Mouse (Mus musculus): ENCODE results near the gene Slc25a16. TPM values are rescaled to one million over a fixed set of nuclear protein-coding genes. Genes with fewer than 3 reads are reported as not detected.
A peak's percentile ranks its signal among the peaks of the same experiment; 100 is the strongest.

The Slc25a16 gene
- polyA plus RNA-seq, 1 experiment: 8.5 TPM

- Histone ChIP-seq H3K4me1 (ENCODE audit: control insufficient read depth, insufficient read depth, insufficient read length) (no peaks in the 10 kb centered on the region), H3K27me3 (ENCODE audit: control insufficient read depth, insufficient read depth, low read length) (no peaks in the 10 kb centered on the region), H3K27ac (ENCODE audit: insufficient read depth, low read length) (no peak overlapping the region), H3K4me3 (ENCODE audit: extremely low read depth, insufficient read depth, insufficient read length) (no peak overlapping the region), H3K36me3 (ENCODE audit: control insufficient read depth, insufficient read depth, low read length) (no peaks in the 10 kb centered on the region)
- DNase-seq (ENCODE audit: low read depth in 1 of 2, low spot score in 2 of 2): no peak
- 96% methylated on average over 11 of the region's 11 CpGs for WGBS
- TF ChIP-seq CTCF (IDR thresholded peaks at IDR 0.05; ENCODE audit: extremely low read depth, insufficient read depth, insufficient read length, insufficient replicate concordance): no peak
- TF ChIP-seq POLR2A (IDR thresholded peaks at IDR 0.05; ENCODE audit: low read depth, low read length): no peak
These were observed 45.4 kb downstream of the Slc25a16 start for GRCm38 (mm10) chr10:62965796-62966195.

DNA sequence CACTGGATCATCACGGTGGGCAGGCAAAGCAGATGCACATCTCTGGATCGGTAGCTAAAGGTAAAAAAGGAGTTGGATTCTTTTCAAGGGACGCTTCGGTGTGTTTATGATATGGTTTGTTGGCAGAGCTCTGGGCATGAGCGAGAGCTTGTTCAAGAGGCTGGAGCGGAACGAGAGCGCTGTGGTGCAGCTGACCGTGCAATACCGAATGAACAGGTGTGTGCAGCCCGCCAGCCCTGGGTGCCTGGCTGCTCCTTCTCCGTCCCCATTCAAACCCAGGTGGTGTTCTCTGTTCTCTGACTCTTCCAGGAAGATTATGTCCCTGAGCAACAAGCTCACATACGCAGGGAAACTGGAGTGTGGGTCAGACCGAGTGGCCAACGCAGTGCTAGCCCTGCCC, 45.9 kb downstream of the Slc25a16 start:
- Histone ChIP-seq H3K27ac (ENCODE audit: insufficient read depth, low read length) (no peak overlapping the region), H3K36me3 (ENCODE audit: control insufficient read depth, insufficient read depth, low read length) (no peaks in the 10 kb centered on the region)
- WGBS: 82% methylated on average over 15 of the region's 15 CpGs

GRCm38 (mm10) chr10:62971821-62972220, 51.4 kb downstream of the Slc25a16 start:
- WGBS: 45% methylated on average over 16 of the region's 16 CpGs

More for the DNA sequence above, 45.9 kb downstream of the Slc25a16 start:
- no peak overlapping the region for H3K4me3 ChIP-seq (ENCODE audit: extremely low read depth, insufficient read depth, insufficient read length)
- H3K4me1 ChIP-seq (ENCODE audit: control insufficient read depth, insufficient read depth, insufficient read length): 0 out of 2 replicates have a peak, but pooled peaks cover under 1% of the 10 kb centered on the region
- TF ChIP-seq POLR2A (IDR thresholded peaks at IDR 0.05; ENCODE audit: low read depth, low read length) (no peak), CTCF (IDR thresholded peaks at IDR 0.05; ENCODE audit: extremely low read depth, insufficient read depth, insufficient read length, insufficient replicate concordance) (no peak)
- no peak for DNase-seq (ENCODE audit: low read depth in 1 of 2, low spot score in 2 of 2)
- no peaks in the 10 kb centered on the region for H3K27me3 ChIP-seq (ENCODE audit: control insufficient read depth, insufficient read depth, low read length)

DNA sequence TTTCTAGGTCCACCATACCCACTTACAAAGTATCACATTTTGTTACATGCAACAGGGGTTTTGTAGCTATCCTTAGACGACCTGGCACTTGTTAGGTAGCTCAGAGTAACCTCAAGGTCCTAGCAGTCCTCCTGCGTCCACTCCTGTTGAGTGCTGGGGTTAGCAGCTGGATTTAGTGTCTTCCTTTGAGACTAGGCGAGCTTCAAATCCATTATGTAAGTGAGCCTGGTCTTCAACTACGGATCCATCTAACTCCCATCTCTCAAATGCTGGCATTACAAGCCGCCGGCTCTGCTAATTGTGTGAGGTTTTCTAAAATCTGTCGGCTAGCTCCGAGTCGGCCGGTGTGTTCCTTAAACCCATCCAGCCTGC, 59.2 kb downstream of the Slc25a16 start:
- no peak overlapping the region for H3K27ac ChIP-seq (ENCODE audit: insufficient read depth, low read length)
- peak overlapping the region; percentile 97; the same call in 1 of the 2 replicates for H3K4me3 ChIP-seq (ENCODE audit: extremely low read depth, insufficient read depth, insufficient read length)
- H3K27me3 ChIP-seq (ENCODE audit: control insufficient read depth, insufficient read depth, low read length): no peaks in the 10 kb centered on the region
- 19% methylated on average over 10 of the region's 10 CpGs for WGBS
- DNase-seq (ENCODE audit: low read depth in 1 of 2, low spot score in 2 of 2): no peak
- no peak for TF ChIP-seq CTCF (IDR thresholded peaks at IDR 0.05; ENCODE audit: extremely low read depth, insufficient read depth, insufficient read length, insufficient replicate concordance)
- TF ChIP-seq POLR2A (IDR thresholded peaks at IDR 0.05; ENCODE audit: low read depth, low read length): no peak
- H3K36me3 ChIP-seq (ENCODE audit: control insufficient read depth, insufficient read depth, low read length): 0 out of 2 replicates have a peak, but pooled peaks cover 2% of the 10 kb centered on the region
- peaks cover 8% of the 10 kb centered on the region; the same call in 1 of the 2 replicates for H3K4me1 ChIP-seq (ENCODE audit: control insufficient read depth, insufficient read depth, insufficient read length)

More at GRCm38 (mm10) chr10:62971821-62972220, 51.4 kb downstream of the Slc25a16 start:
- Histone ChIP-seq H3K4me1 (ENCODE audit: control insufficient read depth, insufficient read depth, insufficient read length) (peaks cover 3% of the 10 kb centered on the region; the same call in 1 of the 2 replicates), H3K27me3 (ENCODE audit: control insufficient read depth, insufficient read depth, low read length) (no peaks in the 10 kb centered on the region), H3K27ac (ENCODE audit: insufficient read depth, low read length) (peak overlapping the region; percentile 43; the same call in 1 of the 2 replicates), H3K4me3 (ENCODE audit: extremely low read depth, insufficient read depth, insufficient read length) (no peak overlapping the region), H3K36me3 (ENCODE audit: control insufficient read depth, insufficient read depth, low read length) (no peaks in the 10 kb centered on the region)
- no peak for TF ChIP-seq POLR2A (IDR thresholded peaks at IDR 0.05; ENCODE audit: low read depth, low read length)
- peak; percentile 36; the same call in 1 of the 2 replicates for TF ChIP-seq CTCF (IDR thresholded peaks at IDR 0.05; ENCODE audit: extremely low read depth, insufficient read depth, insufficient read length, insufficient replicate concordance)
- peak; percentile 44 to 59 for DNase-seq (ENCODE audit: low read depth in 1 of 2, low spot score in 2 of 2)

DNA sequence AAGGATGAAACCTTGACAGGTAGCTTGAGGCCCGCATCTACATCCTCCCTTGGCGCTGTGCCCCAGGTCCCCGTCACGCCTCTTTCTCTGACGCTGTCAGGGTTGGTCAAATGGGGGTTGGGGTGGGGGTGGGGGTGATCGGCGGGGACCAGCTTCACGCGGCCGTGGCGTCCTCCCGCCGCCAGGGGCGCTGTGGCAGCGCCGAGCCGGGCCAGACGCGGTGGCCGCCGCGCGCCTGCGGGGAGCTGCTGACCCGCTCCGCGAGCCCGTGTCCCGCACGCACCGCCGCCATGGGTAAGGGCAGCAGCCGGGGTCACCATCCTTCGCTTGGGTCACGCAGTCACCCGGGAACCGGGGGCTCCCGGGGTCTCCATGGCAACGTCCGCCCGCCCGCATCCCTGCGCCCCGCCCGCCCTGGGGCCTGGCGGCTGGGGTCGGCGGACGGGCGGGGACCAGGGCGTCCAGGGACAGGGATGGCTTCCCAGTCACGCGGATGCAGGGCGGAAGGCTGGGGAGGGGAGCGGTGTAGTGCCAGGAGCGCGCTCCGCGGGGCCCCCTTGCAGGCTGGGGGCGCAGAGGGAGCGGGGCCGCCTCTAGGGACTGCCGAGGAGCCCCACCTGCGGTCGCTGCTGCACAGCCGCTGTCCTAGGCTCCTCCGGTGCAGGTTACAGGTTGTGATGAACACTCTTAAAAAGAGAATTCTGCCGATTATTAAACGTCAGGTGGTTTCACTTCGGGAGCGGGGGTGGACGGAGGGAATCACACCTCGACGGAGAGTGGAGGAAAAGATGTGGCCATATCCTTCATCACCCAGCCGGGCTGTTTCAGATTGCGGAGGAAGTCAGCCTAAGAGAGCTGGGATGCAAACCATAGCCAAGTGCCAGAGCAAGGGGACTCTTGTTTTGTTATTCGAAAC, 59.9 kb downstream of the Slc25a16 start, which contains the start of gene Rufy2:
TSS of gene Rufy2 (plus strand) at position 185 of the 916 bp plus-strand sequence.
- WGBS: under 1% methylated on average over 73 of the region's 77 CpGs

DNA sequence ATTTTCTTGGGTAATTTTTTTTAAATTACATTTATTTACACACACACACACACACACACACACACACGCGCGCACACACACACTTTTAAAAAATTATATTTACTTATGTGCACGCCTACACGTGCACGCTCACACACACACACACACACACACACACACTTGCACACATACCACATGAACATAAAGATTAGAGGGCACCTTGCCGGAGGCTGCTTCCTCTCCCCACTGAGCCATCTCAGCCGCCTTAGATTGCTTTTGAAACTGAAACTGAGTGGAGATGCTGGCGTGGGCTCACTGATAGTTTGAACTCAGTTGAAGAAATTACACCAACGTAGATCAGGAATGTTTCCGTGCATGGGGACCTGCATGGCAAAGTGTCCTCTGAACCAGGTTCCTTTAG, 63.6 kb downstream of the Slc25a16 start:
- Histone ChIP-seq H3K36me3 (ENCODE audit: control insufficient read depth, insufficient read depth, low read length) (0 out of 2 replicates have a peak, but pooled peaks cover 2% of the 10 kb centered on the region), H3K4me3 (ENCODE audit: extremely low read depth, insufficient read depth, insufficient read length) (peak overlapping the region; percentile 45), H3K4me1 (ENCODE audit: control insufficient read depth, insufficient read depth, insufficient read length) (peaks cover 8% of the 10 kb centered on the region; the same call in 1 of the 2 replicates), H3K27ac (ENCODE audit: insufficient read depth, low read length) (peak overlapping the region; percentile 76), H3K27me3 (ENCODE audit: control insufficient read depth, insufficient read depth, low read length) (no peaks in the 10 kb centered on the region)
- WGBS: 42% methylated on average over 11 of the region's 11 CpGs
- no peak for TF ChIP-seq CTCF (IDR thresholded peaks at IDR 0.05; ENCODE audit: extremely low read depth, insufficient read depth, insufficient read length, insufficient replicate concordance)
- TF ChIP-seq POLR2A (IDR thresholded peaks at IDR 0.05; ENCODE audit: low read depth, low read length): no peak
- DNase-seq (ENCODE audit: low read depth in 1 of 2, low spot score in 2 of 2): peak; percentile 30 to 31

More for the DNA sequence above, 59.9 kb downstream of the Slc25a16 start, which contains the start of gene Rufy2:
- H3K4me3 ChIP-seq (ENCODE audit: extremely low read depth, insufficient read depth, insufficient read length): peak within 1 kb of the TSS; percentile 97
- no peaks in the 10 kb centered on the region for H3K27me3 ChIP-seq (ENCODE audit: control insufficient read depth, insufficient read depth, low read length)
- peak; percentile 21; the same call in 1 of the 2 replicates for TF ChIP-seq POLR2A (IDR thresholded peaks at IDR 0.05; ENCODE audit: low read depth, low read length)
- peak; percentile 69 for TF ChIP-seq CTCF (IDR thresholded peaks at IDR 0.05; ENCODE audit: extremely low read depth, insufficient read depth, insufficient read length, insufficient replicate concordance)
- H3K36me3 ChIP-seq (ENCODE audit: control insufficient read depth, insufficient read depth, low read length): 0 out of 2 replicates have a peak, but pooled peaks cover 2% of the 10 kb centered on the region
- H3K4me1 ChIP-seq (ENCODE audit: control insufficient read depth, insufficient read depth, insufficient read length): peaks cover 8% of the 10 kb centered on the region; the same call in 1 of the 2 replicates
- peak within 1 kb of the TSS; percentile 72 for H3K27ac ChIP-seq (ENCODE audit: insufficient read depth, low read length)
- peak; percentile 72 to 76 for DNase-seq (ENCODE audit: low read depth in 1 of 2, low spot score in 2 of 2)
